Comparison of ENCODE assay signal across 14 mouse cellular contexts in the genomic region with DNA sequence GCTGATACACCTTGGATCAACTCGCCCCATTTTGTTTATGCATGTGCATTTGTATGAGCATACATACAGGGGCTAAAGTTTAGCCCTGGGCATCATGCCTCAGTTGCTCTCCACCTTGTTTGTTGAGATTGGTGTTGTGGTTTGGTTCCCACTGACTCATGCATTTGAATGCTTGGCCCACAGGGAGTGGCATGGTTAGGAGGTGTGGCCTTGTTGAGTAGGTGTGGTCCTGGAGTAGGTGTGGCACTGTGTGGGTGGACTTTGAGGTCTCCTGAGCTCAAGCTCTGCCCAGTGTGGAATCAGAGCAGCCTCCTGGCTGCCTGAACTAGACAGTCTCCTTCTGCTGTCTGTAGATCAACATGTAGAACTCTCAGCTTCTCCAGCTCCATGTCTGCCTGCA.
"Had no signal": no experiment of that assay in that cellular context is flagged by ENCODE, and none has a peak within 500 bp of the region (broad histone marks: within the 10 kb centered on the region; RNA-seq: fewer than 3 reads in every experiment).

No protein-coding gene starts in this region.

- H3K9ac ChIP-seq: limb, embryonic 15.5 days; midbrain, embryonic 13.5 days; neural tube, embryonic 13.5 days had no signal

- H3K27me3 ChIP-seq: limb, embryonic 15.5 days; midbrain, embryonic 13.5 days; neural tube, embryonic 13.5 days had no signal

- DNase-seq: kidney, adult 8-10 months; kidney, postnatal 36 days; layer of hippocampus, adult 9-11 months; layer of hippocampus, postnatal 36 days; lung, adult 18-20 months; lung, postnatal 36 days; right cerebral cortex, adult 18-20 months; spleen, adult 18-20 months; thymus, adult 2 months; thymus, postnatal 36 days had no signal

- H3K27ac ChIP-seq: kidney, postnatal 0 days; limb, embryonic 15.5 days; midbrain, embryonic 13.5 days; neural tube, embryonic 13.5 days had no signal

- H3K4me1 ChIP-seq: limb, embryonic 15.5 days; midbrain, embryonic 13.5 days; neural tube, embryonic 13.5 days had no signal

- ATAC-seq: midbrain, embryonic 13.5 days had no signal

- H3K36me3 ChIP-seq: limb, embryonic 15.5 days; midbrain, embryonic 13.5 days; neural tube, embryonic 13.5 days had no signal

- H3K9me3 ChIP-seq: limb, embryonic 15.5 days; midbrain, embryonic 13.5 days; neural tube, embryonic 13.5 days had no signal

- H3K4me2 ChIP-seq: limb, embryonic 15.5 days; midbrain, embryonic 13.5 days; neural tube, embryonic 13.5 days had no signal

- H3K4me3 ChIP-seq: limb, embryonic 15.5 days; midbrain, embryonic 13.5 days; neural tube, embryonic 13.5 days had no signal
